Mouse (Mus musculus) 3T3-L1 (cell line): ENCODE measurements around the gene Scfd2.
A peak's percentile ranks its signal among the peaks of the same experiment; 100 is the strongest.

ENCODE experiments used
- DNase-seq: peaks from one replicate; pipeline ENCODE4 v3.0.0-alpha.2; 2015; ENCODE audit warnings: low read depth, low spot score

The Scfd2 gene

DNA sequence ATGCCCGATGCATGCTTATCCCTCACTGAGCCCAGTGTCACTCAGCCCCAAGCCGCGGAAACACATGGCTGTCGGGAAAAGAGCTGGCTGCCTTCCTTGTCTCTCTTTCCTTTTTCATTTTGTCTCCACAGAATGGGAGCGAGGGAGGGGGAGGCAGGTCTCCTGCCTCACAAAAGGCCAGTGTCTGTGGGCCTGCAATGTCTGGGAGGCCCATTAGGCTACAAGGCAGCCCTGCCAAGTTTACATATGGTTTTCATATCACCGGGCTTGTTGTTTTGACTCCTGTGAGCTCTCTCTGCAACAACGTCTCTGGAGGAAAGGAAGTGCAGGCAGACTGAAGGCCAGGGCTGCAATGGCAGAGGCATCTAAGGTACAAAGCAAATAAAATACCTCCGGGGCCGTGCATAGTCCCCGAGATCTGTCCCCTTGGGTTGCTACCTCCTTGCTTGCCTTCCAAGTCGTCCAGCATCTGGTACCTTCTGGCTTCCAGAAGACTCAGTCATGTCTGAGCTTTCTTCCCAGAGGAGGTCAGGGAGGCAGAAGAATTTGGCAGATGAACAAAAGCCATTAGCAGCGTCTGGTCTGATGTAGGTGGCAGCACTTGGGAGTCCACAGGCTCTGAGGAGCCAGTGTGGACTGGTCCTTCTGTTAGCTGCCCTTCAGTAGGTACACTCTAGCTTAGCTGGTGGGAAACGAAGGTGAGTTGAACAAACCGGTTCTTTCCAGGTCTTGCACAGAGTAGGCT is 355.9 kb downstream of the Scfd2 start:
- peak; percentile 91 for DNase-seq

DNA sequence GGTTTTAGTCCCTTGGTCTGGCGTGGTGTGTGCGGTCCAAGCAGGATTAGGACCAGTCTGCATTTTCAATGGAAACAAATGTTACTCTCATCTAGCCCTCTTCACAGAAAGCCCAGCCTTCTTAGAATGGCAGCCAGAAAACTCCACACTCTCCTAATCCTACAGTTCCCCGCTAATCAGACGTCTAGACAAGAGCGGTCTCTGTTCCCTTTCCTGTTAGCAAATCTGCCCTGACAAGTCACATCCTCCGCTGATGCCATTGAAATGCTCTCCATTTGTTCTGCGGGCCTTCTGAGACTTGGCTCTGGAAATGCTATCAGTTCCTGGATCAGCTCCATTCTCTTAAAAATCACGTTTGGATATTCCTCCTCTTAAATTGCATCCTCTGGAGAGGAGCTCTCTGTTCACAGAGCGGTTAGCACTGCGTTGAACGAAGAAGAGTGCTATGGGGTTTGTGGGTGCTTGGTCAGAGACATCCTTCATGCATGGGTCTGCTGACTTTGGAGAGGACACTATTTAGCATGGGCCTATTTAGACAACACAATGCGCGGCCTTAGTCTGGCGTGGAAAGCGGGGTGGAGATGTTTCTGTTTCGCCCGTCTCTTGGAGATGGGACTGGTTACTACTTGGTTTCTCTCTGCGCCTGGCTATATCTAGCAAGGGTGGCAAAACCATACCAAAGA is 358.3 kb downstream of the Scfd2 start:
- no peak for DNase-seq

DNA sequence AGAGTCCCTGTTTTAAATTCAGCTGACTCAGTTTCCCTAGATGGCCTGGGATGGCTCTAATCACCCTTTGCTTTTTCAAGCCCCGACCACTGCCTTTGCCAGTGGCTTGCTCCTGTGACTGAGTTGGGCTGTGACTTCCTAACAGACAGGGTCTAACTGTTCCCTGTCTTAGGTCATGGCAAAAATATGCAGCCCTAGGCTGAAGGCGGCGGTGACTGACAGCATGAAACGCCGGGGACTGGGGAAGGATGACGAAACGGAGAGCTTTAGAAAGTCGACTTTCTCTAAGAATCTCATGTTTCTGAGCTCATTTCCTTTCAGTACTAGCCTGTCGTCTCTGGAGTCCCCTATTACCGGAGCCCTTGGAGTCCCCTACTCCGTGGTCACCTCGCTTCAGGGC is 359.4 kb downstream of the Scfd2 start:
- DNase-seq = peak; percentile 94

DNA sequence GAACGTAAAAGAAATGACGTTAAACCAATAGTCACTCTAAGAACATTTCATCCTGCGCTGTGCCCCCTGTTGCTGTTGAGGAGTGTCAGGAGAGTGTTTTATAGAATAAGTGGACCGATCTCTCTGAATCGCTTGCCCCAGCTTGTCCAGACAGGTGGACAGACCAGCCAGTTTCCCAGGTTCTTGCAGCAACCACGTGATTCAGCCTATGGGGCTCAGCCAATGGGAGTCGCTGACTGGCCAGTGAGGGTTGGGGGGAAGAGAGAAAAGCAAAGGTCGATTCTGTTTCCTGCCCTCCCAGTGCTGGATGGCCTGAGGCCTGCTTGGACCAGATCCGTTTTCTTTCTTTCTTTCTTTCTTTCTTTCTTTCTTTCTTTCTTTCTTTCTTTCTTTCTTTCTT is 359.8 kb downstream of the Scfd2 start:
- DNase-seq = peak; percentile 44

DNA sequence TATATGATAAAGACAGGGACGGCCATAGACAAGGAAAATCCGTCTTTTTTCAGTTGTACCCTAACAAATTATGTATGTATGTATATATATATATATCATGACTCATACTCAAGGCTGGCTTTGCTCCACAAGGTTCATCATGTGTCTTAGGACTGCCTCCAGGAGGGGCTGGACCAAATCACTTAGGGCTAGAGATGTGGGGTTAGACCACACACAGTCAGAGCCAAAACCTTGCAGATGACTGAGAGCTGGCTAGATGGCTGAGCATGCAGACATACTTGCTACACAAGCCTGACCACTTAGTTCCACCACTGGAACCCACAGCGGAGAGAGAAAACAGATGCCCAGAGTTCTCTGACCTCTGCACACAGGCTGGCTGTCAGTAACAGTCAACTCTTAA is 363.5 kb downstream of the Scfd2 start:
- DNase-seq = peak; percentile 92

DNA sequence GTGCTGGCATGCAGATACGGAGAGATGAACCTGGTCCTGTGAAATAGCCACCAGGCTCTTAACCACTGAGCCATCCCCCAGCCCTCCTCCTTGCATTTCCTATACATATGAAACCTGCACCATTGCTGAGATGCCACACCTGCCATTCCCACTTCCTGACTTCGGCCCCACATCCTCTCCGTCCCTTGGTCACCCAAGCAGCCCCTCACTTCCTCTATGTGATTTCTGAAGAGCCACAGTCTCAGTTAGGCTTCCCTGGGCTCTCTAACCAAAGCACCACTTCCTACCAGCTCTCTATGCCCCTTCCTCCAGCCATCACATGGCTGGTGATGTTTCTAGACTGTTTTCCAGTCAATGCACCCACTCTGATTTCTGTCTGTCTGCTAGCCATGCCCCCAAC is 364.9 kb downstream of the Scfd2 start:
- no peak for DNase-seq

DNA sequence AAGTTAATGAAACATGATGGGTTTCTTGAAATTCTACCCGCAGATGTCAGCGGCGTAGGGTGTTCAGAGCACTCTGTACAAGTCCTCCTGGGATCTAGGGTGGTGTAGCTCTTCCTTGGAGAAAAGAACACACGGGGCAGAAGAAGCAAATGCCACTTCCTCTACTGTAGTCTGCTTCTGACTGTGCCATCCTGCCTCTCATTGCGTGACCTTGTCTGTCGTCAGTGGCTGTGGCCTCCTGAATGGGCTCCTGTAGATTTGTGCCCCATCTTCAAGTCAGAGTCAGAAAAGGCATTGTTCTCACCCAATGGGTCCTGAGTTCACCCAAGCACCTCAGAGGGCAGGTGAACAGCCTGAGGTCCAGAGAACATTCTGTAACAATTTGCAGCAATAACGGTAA is 367.0 kb downstream of the Scfd2 start:
- DNase-seq = no peak

DNA sequence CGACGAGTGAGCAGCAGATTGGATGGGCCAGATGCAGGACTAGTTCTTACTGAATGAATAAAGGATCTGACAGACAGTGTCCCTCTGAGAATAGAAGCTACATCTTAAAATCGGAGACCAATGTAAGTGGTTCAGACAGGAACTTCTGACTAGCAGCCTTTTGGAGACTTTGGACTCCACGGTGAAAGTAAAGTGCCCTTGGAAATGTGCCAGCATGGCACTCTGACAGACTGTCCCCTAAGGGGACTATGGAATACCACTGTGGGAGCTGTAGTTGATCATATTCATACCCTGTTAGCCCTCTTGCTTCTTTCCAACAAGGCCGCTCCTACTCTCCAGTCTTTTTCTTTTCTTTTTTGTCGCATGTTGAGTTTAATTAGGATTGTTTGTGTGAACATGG is 368.4 kb downstream of the Scfd2 start:
- DNase-seq = no peak

DNA sequence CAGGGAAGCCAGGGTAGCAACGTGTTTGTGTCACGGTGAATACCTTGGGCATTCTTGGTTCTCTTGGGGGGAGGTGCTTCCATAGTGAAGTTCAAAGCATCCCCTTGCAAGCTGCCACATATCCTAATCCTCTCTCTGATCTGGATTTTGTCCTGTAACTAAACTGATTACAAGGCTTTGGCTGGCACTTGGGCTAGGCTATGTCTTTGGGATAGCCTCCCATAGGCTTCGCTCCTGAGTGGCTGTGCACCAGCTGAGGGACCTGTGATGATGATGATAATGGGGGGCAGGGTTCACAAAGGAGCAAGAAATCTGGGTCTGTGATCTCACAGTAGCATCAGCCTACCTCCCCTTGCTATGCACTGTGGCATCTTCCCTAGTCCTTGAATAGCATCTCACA is 369.5 kb downstream of the Scfd2 start:
- no peak for DNase-seq

DNA sequence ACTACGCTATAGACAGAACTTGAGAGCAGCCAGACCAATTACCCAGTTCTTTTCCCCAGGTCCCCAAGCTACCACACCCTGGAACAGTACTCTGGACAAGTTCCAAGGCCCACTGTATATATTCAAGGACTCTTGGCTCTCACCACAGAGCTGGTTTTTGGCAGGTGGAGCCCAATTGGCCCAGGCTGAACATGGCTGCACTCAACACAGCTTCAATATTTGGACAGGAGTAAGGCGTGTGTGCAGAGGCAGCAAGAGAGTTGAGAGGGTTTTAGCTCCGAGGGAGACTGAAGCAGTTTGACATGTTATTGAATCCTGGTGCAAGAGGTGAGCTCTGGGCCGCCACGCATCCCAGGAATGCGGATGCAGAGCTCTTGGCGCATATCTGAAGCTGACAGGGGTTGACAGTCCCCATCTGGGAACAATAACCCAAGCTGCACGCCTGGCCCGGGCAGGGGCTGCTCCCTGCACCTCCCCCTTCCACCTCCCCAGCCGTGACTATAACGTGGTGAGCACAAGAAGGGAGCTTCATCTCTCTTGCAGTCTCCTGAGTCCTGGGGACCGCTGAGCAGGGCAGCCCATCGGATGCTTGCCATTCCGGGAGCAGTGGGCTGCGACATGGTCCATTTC is 370.1 kb downstream of the Scfd2 start:
- peak; percentile 68 for DNase-seq

DNA sequence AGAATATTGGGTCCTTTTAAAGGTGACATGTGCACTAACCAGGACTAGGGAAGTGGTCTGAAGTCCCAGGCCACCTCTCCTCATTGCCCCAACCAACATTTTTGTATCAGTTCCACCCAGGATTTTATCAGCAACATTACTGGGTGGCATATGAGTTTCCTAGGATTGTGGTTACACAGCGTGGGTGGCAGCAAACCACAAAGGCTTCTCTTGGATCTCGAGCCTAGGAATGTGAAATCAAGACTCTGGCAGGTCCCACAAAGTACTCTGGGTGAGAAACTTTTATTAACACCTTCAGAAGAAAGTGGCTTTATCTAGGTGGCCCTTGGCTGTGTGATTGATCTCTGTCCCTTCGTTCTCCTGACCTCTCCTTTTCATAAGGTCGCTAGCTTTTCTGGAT is 371.2 kb downstream of the Scfd2 start:
- peak; percentile 93 for DNase-seq

DNA sequence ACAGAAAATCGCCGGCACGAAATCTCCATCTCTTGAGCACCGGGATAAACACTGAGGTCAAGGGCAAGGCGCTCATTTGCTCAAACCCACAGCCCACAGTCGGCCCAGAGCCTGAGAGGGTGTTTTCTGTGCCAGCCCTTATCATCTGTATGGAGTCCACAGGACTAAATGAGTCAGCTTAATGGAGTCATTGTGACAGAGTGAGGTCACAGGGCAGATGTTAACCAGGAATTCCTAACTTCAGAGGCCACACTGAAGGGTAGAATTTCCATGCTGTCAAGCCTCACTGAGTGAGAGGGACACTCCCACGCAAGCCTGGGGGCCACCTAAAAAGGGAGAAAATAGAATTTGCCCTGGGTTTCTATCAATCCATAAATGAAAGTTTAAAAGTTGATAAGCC is 371.7 kb downstream of the Scfd2 start:
- peak; percentile 95 for DNase-seq

DNA sequence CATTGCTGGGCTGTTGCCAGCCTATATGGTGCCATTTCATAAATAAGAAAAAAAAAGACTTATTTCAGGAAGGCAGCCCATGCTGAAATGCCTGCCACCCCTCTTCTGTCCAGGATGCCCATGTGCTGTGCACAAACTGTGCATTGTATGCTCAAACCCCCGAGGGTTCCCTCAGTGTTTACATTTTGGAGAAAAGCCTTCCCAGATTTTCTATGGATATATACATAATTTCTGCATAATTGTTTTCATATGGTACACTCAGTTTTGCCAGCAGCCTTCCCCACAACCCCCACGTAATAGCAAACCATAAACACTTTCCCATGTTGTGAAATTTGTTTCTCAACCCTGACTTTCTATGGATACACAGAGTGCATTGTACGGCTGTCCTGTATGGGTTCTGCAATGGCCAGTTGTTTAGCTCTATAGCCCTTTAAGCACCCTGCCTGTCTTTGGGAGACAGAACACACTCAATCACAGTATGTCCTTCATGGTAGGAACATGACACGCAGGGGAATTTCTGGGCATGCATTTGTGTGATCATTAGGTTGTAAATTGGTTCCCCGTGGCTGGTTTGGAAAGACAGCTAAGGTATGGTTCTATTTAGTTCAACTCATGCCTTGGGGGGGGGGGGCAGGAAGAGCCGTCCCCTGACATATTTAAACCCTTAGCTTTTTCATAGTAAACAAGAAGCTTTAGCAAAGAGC is 372.5 kb downstream of the Scfd2 start:
- no peak for DNase-seq

DNA sequence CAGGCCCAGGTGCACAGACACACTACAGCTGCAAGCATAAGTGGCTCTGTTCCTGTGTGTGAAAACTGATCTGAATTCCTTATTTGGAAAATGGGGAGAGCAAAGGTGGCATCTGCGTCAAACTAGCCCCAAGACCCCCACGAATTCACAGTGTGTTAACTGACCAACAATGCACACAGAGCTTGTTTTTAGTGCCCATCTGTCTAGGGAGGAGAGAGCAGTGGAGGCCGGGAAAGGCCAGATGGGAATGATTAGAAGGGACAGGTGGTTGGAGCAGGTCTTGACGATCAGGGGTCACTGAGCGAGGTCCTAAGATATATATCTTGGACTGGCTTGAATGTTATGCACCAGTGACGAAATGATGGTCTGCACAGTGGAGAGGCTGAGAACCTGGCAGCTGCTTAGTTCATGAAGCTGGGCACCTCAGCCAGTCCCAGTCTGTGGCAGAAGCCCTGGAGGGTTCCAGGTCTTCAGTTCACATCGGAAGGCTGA is 375.7 kb downstream of the Scfd2 start:
- DNase-seq = no peak
